Mouse (Mus musculus): ENCODE results near the gene Rec8.

Rec8 gene

GRCm38 (mm10) chr14:55641291-55641690 lies 23.5 kb downstream of the Rec8 start:
- DNase-seq (ENCODE audit: low spot score): no peak

- DNase-seq (ENCODE audit: low spot score): no peak
These were observed 24.8 kb downstream of the Rec8 start for GRCm38 (mm10) chr14:55642679-55643059.

- peak; percentile 53 for DNase-seq (ENCODE audit: low spot score)
These were observed 25.4 kb downstream of the Rec8 start, which contains the start of gene Tm9sf1 for GRCm38 (mm10) chr14:55643060-55643907. Gene Tm9sf1 (minus strand): TSS chr14:55643806.

GRCm38 (mm10) chr14:55644261-55644888 lies 26.5 kb downstream of the Rec8 start:
- DNase-seq (ENCODE audit: low spot score): no peak

- no peak for DNase-seq (ENCODE audit: low spot score)
These were observed 32.0 kb downstream of the Rec8 start, which contains the start of gene Tssk4 for GRCm38 (mm10) chr14:55649884-55650283. Gene Tssk4 (plus strand): TSS chr14:55650184.

GRCm38 (mm10) chr14:55651528-55651927 lies 33.7 kb downstream of the Rec8 start:
- DNase-seq (ENCODE audit: low spot score): no peak

- no peak for DNase-seq (ENCODE audit: low spot score)
These were observed 39.1 kb downstream of the Rec8 start for GRCm38 (mm10) chr14:55656935-55657334.

GRCm38 (mm10) chr14:55658011-55658410 lies 40.2 kb downstream of the Rec8 start:
- no peak for DNase-seq (ENCODE audit: low spot score)

- no peak for DNase-seq (ENCODE audit: low spot score)
These were observed 42.2 kb downstream of the Rec8 start, which contains the start of gene Mdp1 for GRCm38 (mm10) chr14:55659960-55660573. Gene Mdp1 (minus strand): TSS chr14:55660508.

GRCm38 (mm10) chr14:55660636-55661035 lies 42.8 kb downstream of the Rec8 start:
- DNase-seq (ENCODE audit: low spot score): no peak

GRCm38 (mm10) chr14:55671486-55671832 lies 53.6 kb downstream of the Rec8 start:
- no peak for DNase-seq (ENCODE audit: low spot score)

- peak; percentile 38 for DNase-seq (ENCODE audit: low spot score)
These were observed 54.2 kb downstream of the Rec8 start, which contains the start of the genes Gmpr2 and Nedd8 for GRCm38 (mm10) chr14:55671833-55672740. Gene Gmpr2 (plus strand): TSS chr14:55671941. Gene Nedd8 (minus strand): TSS chr14:55672124.

- DNase-seq (ENCODE audit: low spot score): no peak
These were observed 54.9 kb downstream of the Rec8 start for GRCm38 (mm10) chr14:55672741-55673060.

All from urinary bladder, postnatal 10 days (tissue).